22 mouse cellular contexts compared by ENCODE assay signal in genomic region chrX:42718078-42718785, GRCm38 (mm10).
"Had no signal": no experiment of that assay in that cellular context is flagged by ENCODE, and none has a peak within 500 bp of the region (broad histone marks: within the 10 kb centered on the region; RNA-seq: fewer than 3 reads in every experiment).

No protein-coding gene starts in this region.

- ATAC-seq: liver, postnatal 0 days; lung, postnatal 0 days; midbrain, embryonic 15.5 days had no signal

- H3K9me3 ChIP-seq: kidney, embryonic 15.5 days; limb, embryonic 12.5 days; limb, embryonic 15.5 days; midbrain, embryonic 12.5 days; midbrain, embryonic 15.5 days; neural tube, embryonic 12.5 days; neural tube, embryonic 15.5 days had no signal

- H3K36me3 ChIP-seq: kidney, embryonic 15.5 days; limb, embryonic 12.5 days; limb, embryonic 15.5 days; midbrain, embryonic 12.5 days; midbrain, embryonic 15.5 days; neural tube, embryonic 12.5 days; neural tube, embryonic 15.5 days had no signal

- H3K9ac ChIP-seq: kidney, embryonic 15.5 days; limb, embryonic 12.5 days; limb, embryonic 15.5 days; liver, embryonic 14.5 days; liver, postnatal 0 days; lung, embryonic 14.5 days; midbrain, embryonic 12.5 days; midbrain, embryonic 15.5 days; neural tube, embryonic 12.5 days; neural tube, embryonic 15.5 days had no signal

- H3K27ac ChIP-seq: kidney, embryonic 15.5 days; left cerebral cortex, adult 2 months; limb, embryonic 12.5 days; limb, embryonic 15.5 days; liver, embryonic 14.5 days; macrophage; midbrain, embryonic 12.5 days; midbrain, embryonic 15.5 days; neural tube, embryonic 12.5 days; neural tube, embryonic 15.5 days; stomach, postnatal 0 days had no signal

- H3K4me3 ChIP-seq: kidney, embryonic 15.5 days; left cerebral cortex, adult 2 months; limb, embryonic 12.5 days; limb, embryonic 15.5 days; midbrain, embryonic 12.5 days; midbrain, embryonic 15.5 days; neural tube, embryonic 12.5 days; neural tube, embryonic 15.5 days had no signal

- DNase-seq: kidney, postnatal 10 days; kidney, postnatal 36 days; layer of hippocampus, postnatal 36 days; liver, postnatal 0 days; lung, embryonic 14.5 days; right cerebral cortex, postnatal 4 days; thymus, adult 2 months; thymus, postnatal 14 days; thymus, postnatal 4 days had no signal

- H3K27me3 ChIP-seq: kidney, embryonic 15.5 days; limb, embryonic 12.5 days; limb, embryonic 15.5 days; midbrain, embryonic 12.5 days; midbrain, embryonic 15.5 days; neural tube, embryonic 12.5 days; neural tube, embryonic 15.5 days had no signal

- H3K4me1 ChIP-seq: kidney, embryonic 15.5 days; limb, embryonic 12.5 days; limb, embryonic 15.5 days; midbrain, embryonic 12.5 days; midbrain, embryonic 15.5 days; neural tube, embryonic 12.5 days; neural tube, embryonic 15.5 days had no signal

- H3K4me2 ChIP-seq: kidney, embryonic 15.5 days; limb, embryonic 12.5 days; limb, embryonic 15.5 days; liver, embryonic 11.5 days; lung, embryonic 14.5 days; midbrain, embryonic 12.5 days; midbrain, embryonic 15.5 days; neural tube, embryonic 12.5 days; neural tube, embryonic 15.5 days had no signal
